Mouse (Mus musculus): Measurements from ENCODE around the gene Clcn1.

- TF ChIP-seq CTCF (IDR thresholded peaks at IDR 0.05; ENCODE audit: low read depth, low read length) (no peak), POLR2A (IDR thresholded peaks at IDR 0.05; ENCODE audit: extremely low read depth, insufficient read depth, low read length) (no peak)
Observed at GRCm38 (mm10) chr6:42361041-42361895, 74.8 kb downstream of the Clcn1 start.
